Mouse (Mus musculus): Measurements from ENCODE around the gene Tsc1.

Tsc1 gene

DNA sequence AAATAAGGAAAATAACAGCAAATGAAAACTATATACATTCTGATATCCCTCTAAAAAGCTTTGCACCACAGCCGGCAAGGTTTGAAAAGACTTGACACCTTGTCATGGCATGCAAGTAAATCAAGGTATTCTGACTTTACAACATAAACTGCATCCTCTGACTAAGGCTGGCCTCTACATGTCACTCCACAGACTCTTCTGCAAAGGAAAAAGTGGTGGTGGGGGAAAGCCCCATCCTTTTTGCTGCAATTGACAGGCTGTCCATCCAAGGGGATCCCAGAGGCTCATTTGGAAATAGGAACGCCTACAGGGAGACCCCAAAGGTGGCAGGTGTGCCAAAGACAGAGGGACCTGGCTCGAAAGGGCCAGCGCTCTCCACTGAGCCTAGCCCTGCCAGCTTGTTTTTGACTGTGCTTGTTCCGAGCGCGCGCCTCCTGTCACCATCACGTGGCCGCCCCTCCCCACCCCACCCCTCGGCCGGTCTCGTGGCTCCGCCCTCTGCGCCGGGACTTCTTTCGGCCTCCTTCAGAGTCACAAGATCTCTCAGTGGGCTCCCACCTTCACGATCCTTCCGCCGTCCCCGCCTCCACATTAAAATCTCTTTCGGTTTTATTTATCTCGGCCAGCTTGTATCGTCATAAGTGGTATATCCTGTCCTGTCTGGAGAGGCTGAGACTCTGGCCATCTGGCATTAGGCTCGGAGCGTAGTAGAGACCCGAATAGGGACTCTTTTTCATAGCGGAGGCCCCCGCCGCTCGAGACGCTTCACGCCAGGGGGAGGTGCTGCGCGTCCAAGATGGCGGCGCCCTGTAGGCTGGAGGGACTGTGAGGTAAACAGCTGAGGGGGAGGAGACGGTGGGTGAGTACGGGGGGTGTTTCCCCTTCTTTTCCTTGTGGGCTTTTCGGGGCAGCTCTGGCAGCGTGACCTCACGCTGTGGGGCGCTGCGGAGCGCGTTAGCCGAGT, at the start of gene Tsc1:
Gene Tsc1 (plus strand): TSS at position 768 of the 964 bp plus-strand sequence.
- DNase-seq: peak; percentile 96

DNA sequence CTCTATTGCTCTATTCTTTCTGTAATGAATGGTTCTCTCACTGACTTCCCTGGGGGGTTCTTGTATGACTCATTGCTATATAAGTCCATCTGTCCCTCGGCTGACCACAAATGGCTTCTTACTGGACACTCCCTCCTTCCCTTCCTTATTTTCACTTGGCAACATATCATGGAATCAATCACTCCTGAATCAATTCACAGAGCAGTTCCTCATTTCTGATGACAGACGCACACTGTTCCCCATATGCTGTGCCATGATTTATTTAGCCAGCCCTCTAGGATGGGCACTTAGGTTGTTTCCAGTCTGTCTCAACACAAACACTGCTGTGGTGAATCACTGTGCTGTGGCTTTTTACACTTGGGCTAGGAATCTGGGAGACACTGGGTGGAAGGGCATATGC, 49.5 kb upstream of the Tsc1 start:
- DNase-seq: peak; percentile 46

DNA sequence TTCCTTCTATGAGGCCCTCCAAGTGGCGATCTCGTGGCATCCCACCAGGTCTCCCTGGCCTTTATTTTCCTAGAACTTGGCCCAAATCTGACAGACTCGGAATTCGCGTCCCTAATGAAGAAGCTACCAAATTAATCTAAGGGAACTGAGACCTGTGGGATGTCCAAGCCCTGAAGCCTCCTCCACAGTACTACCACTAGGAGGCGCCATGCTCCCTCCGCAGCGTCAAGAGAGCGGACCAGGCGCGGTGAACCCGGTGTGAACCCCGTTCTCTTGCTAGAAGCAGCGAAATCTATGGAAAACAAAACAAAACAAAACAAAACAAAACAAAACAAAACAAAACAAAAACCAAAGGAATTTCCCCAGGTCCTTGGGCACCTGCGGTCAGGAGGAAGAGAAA, 48.2 kb upstream of the Tsc1 start:
- peak; percentile 78 for DNase-seq

DNA sequence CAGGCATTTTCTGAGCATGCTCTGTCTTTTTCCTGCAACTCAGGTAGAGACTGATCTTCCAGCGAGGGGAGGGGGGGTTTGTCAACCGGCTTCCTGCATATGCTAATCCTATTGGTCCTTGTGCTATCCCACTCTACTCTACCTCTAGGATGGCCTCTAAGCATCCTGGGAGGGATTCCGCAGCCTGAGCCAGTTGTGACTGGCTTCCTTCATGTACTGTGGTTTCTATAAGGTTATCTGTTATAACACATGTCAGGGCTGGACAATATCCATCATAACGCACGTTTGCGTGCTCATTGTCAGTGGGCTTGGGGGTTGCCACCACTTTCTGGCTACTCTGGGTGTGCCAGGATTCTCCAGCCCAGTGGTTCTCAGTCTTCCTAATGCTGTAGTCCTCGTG, 45.0 kb upstream of the Tsc1 start:
- DNase-seq: no peak

DNA sequence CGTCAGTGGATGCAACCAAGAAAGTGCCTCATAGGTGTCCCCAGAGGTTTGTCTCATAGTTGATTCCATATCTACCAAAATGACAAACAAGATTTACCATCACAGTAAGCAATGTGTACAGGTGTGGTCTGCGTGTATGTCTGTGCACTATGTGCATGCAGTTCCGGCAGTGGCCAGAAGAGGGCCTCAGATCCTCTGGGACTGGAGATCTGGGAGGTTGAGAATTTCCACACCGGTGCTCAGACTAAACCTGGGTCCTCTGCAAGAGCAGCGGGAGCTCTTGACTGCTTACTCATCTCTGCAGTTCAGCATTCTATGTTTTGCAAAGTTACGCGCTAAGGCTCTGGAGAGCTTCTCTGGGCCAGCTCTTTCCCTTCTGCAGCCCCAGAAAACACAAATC, 44.0 kb upstream of the Tsc1 start:
- no peak for DNase-seq

DNA sequence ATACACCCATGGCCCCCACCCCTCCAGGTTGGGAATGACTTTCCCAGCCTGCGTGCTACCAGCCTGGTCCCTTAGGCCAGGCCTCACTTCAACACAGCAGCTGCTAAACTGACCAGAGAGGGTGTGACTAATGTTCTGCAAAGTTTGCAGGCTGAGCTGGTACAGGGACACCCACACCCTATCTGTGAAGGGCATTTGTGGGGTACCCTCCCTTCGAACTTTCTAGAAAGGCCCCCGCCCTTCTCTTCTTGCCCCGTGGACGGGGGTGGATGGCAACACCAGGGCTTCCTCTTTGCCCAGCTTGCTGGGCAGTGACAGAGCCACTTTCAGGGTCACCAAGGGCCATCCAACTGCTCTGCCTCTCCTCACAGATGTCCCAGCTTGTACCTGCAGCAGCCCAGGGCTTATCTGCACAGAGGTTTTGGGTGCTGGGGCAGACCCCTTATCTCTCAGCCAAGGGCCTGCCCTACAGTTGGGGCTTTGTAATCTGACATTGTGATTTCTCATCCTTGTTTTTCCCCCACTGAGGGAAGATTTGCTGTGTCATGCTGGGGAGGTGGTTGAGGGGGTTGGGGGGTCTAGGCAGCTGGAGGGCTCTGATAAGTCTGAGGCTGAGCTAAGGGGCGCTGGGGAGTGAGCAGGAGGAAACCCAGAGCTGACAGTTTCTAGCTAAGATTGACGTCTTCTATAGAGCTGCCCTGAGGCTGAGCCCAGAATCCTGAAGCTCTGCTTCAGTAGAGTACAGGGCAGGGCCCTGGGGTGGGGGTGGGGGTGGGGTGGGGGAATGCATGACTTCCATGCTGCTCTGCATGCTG, 43.1 kb upstream of the Tsc1 start:
- DNase-seq: no peak

DNA sequence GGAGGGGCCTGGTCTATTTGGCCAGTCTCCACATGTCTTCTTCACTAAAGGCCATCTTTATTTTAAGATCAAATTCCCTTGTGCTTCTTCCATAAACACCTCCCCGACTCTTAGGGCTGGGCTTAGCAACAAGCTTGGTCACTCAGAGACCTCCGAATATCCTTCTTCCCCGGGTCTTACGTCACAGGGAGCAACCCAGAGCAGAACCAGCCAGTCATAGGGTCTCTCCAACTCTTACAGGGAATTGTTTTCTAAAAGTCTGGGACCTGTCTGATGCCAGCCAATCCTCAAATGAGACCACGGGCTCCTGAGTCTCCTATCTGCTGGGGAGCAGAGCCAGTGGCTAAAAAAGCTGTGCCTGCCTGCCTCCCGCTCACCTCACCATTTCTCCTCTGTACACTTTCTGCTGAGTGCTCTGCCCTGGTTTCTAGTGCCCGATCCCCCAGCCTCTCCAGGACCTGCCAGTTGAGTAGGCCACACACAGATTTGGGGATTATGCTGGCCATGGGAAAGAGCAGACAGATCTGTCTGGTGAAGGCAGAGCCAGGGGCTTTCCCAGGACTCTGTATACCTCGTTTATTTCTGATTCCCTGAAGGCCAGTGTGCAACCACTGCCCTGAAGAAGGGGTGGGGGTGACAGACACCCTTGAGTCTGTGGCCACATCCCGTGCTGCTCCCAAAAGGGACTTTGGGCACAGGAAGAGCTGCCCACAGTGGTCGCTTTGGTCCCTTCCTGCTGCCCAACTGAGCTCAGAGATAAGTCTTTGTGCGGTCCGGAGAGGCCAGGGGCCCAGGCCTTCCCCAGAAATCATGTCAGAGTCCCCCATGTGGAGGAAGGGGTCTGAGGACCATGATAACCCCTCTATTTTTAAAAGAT, 42.1 kb upstream of the Tsc1 start:
- no peak for DNase-seq

DNA sequence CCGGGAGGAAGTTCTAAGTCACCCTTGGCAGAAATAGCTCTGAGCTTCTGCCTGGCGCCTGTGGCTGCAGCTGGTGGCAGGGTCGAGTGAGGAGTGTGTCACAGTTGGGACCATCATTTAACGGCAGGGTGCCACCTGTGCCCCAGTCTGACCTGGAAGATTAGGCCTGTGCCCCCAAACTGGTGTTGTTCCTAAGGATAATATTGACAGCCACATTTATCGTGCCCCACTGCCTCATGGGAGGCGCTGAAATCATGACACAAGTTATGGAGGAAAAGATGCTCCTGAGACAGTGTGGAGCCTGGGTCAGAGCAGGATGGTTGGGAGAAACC, 41.5 kb upstream of the Tsc1 start:
- no peak for DNase-seq

DNA sequence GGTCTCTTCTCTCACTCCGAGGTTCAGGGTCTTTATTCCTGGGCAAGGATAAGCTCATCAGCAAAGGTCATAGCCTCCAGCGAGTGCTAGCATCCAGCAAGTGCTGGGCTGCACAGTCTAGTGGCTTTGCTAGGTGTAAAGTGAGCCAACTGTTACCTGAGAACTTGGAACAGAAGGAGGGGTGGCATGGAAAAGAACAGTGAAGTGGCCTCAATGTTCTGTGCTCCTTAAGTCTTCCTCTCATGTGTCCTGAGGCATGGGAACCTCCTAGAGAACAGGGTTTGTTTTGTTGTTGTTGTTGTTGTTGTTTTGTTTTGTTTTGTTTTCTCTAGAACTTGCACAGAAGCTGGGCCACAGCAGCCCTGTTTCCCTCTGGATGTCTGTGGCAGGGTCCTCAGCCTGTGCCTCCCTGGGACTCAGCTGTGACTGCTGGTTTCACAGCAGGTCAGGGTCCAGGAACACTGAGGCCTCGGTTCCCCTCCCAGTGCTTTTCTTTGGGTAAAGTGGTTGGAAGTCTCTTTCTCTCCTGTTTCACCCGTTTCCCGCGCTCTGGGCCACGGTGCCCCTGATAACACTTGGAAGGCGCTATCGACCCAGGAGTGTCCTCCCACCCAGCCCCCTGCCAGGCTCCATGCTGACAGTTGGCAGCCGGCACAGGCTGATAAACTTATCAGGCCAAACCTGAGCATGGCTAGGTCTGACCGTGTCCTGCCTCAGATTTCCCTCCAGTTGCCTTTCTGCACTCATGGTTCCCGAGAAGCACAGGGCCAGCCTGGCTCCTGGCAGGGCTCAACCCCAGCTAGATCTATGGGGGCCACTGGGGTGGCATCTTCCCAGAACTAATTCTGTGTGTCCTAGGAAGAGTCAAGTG, 39.1 kb upstream of the Tsc1 start:
- DNase-seq: no peak

DNA sequence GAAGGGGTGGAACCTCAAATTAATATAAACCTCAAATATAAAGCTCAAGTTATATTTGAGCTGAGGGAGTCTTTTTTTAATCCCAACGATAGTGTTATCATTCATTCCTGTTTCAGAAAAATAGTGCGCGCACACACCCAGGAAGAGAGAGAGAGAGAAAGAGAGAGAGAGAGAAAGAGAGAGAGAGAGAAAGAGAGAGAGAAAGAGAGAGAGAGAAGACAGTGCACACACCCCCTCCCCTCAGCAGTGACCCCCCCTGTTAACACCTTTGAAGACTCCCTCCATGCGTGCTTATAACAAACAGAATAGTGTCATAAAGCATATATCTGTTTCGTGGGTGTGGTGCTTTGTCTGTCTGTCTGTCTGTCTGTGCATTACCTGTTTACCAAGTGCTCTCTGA, 37.5 kb upstream of the Tsc1 start:
- DNase-seq: no peak

DNA sequence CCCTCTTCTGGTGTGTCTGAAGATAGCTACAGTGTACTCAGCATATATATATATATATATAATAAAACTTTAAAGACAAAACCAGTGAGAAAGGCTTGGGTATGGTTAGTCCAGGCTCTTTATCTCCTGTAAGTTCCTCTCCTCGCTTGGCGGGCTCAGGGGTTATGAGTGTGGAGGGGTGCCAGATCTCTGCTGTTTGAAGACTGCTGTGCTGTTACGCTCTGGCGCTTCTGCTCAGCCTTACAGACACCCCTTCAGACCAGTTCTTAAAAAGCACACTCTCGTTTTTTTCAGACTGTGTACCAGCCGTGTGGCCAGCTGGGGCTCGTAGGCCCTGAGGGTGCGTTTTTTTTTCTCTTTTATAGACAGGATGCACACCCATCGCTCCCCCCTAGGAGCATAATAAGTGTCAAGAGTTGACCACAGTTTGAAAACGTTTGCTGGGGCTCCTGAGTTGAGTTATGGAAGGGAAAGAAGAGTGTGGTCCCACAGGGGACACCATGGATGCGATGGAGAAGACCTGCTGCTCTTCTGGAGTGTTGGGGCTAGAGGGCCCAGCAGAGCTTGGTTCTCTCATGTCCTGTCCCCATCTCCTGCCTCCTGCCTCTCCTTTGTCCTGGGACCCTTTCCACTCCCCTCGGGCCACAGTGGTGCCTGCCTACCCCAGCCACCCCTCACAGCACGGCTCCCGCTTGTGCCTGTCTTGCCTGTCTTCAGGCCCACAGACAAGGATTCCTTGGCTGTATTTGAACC, 35.1 kb upstream of the Tsc1 start:
- DNase-seq: no peak

DNA sequence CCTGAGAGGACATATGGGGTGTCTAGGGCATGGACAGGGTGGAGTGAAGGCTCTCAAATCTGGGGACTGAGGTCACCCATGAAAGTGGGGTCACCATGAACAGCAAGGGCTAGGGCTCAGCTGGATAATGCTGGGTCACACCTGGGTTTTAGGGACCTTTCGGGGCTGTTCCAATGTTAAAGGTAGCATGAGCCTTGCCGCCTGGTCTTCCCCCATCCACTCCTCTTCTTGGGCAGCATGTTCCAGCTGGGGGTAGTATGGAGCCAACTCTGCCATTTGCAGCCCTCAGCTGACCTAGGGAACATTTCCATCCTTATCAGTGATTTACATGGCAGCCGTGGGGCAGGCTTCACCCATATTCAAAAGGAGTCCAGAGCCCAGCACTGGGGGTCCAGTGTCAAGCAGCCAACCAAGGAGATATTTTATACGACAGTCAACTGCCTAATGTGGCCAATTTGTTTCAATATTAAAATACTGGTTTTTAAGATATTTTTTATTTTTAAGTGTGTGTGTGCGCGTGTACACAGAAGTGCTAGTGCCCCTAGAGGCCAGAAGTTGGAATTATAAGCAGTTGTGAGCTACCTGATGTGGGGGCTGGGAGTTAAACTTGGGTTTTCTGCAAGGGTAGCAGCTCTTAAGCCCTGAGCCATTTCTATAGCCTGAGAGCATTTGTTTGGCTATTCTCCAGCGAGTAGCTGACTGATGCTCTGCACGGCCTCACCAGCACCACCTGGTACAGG, 34.3 kb upstream of the Tsc1 start:
- no peak for DNase-seq

DNA sequence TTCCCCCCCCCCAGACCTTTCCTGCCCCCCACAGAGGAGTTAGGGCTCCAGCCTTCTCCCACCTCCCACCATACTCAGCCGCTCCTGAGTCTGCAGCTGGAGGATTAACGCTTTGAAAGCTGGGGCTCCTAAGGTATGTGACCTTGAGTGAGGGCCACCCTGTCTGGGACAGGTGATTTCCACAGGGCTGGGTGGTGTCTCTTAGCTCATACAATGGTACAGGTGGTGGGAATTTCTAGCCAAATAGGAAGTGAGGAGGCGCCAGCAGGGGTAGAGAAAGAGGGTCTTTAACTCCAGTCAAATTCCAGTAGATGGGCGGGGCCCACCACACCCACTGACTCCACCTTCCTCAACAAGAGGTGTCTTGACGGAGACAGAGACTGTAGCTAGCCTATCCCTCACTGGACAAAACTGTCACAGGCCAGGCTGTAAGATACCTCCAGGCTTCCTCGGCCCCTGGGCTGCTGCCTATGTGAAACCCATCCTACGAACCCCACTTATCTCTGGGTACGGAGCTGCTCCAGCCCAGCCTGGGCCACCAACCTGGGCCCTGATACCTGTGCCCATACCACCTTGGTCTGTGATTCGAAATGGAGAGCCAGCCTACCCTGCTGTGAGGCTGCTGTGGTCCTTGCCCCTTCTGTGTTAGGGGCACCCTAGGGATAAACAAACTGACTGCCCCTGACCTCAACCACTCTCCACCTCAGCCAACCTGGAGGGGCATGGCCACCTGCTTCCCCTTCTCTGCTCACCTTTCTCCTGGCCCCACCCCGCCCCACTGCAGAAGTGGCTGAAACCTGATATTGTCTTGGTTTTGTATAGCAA, 33.5 kb upstream of the Tsc1 start:
- peak; percentile 16 for DNase-seq

DNA sequence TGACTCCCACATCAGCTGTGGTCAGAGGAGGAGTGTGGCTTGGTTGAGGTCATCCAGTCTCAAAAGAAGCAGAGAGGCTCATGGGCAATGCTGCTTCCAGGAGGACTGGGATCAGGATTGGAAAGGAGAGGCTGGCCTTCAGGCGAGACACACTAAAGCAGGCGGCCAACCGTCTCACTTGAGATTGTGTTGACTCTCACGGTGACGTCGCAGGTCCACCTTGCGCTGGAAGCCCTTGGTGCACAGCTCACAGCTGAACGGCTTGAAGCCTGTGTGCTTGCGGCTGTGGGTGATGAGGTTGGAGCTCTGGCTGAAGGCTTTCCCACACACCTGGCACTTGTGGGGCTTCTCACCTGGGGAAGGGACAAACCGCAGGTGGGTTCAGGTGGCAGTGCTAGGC, 31.2 kb upstream of the Tsc1 start:
- no peak for DNase-seq

DNA sequence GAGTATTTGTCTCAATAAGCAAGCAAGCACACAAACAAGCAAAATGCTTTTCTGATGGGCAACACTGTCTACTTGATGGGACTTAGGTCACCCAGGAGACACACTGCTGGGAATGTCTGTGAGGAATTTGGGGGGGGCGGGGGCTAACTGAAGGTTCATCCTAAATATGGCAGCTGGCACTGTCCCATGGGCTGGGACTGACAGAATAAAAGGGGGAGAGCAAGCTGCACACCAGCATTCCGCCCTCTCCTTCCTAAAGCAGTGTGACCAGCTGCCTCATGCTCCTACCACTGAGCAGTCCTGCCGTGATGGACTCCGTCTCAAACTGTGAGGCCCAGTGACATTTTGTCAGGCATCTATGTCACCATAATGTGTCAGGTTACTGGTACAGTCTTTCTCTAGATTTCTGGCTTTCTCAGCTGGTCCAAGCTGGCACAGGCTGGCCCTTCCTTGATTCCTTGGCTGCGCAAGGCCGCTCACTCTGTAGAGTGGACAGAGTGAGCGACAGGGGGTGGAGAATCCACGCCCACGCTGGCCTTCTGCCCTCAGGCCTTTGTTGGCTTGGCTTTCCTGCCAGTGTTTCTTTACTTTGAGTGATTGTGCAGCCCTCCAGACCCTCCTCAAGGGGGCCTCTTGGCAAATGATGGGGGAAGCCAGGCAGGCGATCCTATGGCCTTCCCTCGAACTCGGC, 30.2 kb upstream of the Tsc1 start:
- peak; percentile 27 for DNase-seq

DNA sequence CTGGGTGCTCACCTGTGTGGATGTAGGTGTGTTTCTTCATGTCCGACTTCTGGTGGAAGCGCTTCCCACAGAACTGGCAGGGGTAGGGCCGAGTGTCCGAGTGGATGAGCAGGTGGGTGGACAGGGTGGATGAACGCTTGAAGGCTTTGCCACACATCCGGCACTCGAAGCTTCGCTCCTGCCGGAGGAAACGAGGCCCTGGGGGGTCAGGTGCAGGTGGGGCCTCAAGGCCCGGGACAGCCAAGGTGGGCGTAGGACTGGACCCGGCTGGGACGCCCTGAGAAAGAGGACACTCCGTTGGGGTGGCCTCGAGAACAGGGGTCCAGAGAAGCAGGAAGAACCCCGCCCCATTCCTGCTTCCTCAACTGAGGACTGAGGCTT, 29.6 kb upstream of the Tsc1 start:
- no peak for DNase-seq

DNA sequence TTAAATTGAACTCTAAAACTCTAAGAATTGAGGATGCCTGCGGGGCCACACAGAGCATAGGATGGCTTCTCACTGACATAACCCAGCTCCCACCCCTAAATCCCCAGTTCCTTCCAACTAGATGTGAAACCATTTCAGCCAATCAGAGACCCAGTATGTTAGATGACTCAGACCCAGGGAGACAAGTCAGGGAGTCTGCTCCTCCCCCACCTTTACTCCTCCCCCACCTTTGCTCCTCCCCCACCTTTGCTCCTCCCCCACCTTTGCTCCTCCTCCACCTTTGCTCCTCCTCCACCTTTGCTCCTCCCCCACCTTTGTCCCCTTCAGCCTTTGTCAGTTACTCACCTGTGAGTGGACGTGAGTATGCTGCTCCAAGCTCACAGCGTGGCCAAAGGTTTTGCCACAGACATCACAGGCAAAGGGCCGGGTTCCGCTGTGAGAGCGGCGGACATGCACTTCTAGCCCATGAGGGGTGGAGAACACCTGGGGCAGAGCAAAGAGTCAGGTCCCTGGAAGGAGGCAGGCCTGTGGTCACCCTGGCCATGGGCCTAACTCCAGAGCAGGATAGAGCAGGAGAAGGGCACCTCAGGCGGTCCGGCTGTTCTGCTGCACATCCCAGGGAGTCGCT, 28.5 kb upstream of the Tsc1 start:
- no peak for DNase-seq

DNA sequence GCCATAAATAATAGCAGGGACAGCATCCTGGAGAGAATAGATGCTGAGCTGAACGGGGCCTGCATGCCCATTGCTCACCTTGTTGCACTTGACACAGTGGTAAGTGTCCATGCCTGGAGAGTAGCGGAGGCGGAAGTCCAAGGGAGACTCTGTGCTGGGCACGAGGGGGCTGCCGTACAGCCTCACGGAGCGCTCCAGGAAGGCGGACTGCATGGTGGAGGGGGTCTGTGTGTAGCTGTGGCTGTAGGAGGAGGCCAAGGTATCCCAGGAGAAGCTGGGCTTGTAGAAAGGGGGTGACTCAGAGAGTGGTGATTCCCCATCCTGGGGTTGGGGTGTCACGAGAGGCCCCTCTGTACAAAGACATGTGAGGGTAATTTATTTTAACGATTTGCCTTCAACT, 27.4 kb upstream of the Tsc1 start:
- no peak for DNase-seq

DNA sequence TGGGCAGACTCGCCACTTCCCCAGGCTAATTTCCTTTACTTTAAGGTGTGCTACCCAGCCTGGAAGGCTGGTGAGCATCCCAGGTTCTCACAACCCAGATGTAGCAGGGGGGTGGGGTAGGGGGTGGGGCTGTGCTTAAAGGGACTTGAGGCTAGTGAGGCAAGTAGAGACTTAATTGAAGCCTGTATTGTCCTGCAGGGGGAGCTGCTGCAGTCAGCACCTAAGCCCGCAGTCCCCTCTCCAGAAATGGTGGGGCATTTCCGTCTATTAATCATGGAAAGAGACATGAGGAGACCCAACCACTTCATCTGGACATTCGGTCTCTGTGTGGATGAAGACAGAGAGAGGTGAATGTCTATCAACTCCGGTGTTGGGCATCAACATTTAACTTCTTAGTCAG, 24.7 kb upstream of the Tsc1 start:
- DNase-seq: peak; percentile 16

Measured in lung, postnatal 36 days (tissue).